Mouse (Mus musculus) forebrain, embryonic 16.5 days (tissue): ENCODE results near the gene Krt33a. TPM values are rescaled to one million over a fixed set of nuclear protein-coding genes. Genes with fewer than 3 reads are reported as not detected.

Experiments used
- ATAC-seq: fragments of 200-750 bp; cut with Nextera tagmentation; 2 replicates; pipeline ENCODE4 v1.8.0; 2017; ENCODE audit warnings: mild to moderate bottlenecking, moderate library complexity
- H3K27ac ChIP-seq: fragments of 300-500 bp; sonication (generic); 2 replicates; pipeline ENCODE4 v1.5.1; 2014; ENCODE audit warnings: low read length, control low read depth
- H3K27me3 ChIP-seq: fragments of 300-500 bp; sonication (generic); replicated peaks from 2 replicates; pipeline ENCODE4 v1.6.1; 2014; ENCODE audit warnings: low read length; ENCODE audit not compliant: control insufficient read depth, insufficient read depth
- H3K36me3 ChIP-seq: fragments of 300-500 bp; sonication (generic); 2 replicates; pipeline ENCODE4 v1.6.1; 2014; ENCODE audit not compliant: control insufficient read depth, insufficient read depth
- H3K4me1 ChIP-seq: fragments of 300-500 bp; sonication (generic); replicated peaks from 2 replicates; pipeline ENCODE4 v1.6.1; 2014; ENCODE audit warnings: low read length; ENCODE audit not compliant: control insufficient read depth, insufficient read depth
- H3K4me2 ChIP-seq: fragments of 300-500 bp; sonication (generic); 2 replicates; pipeline ENCODE4 v1.6.1; 2014; ENCODE audit warnings: mild to moderate bottlenecking, low read length, control low read depth
- H3K4me3 ChIP-seq: fragments of 300-500 bp; sonication (generic); replicated peaks from 2 replicates; pipeline ENCODE4 v1.5.1; 2014; ENCODE audit warnings: mild to moderate bottlenecking, low read length, control low read depth
- H3K9ac ChIP-seq: fragments of 300-500 bp; sonication (generic); replicated peaks from 2 replicates; pipeline ENCODE4 v1.6.1; 2014; ENCODE audit warnings: low read depth, low read length, control low read depth
- H3K9me3 ChIP-seq: fragments of 300-500 bp; sonication (generic); 2 replicates; pipeline ENCODE4 v1.6.1; 2016; ENCODE audit warnings: low read length; ENCODE audit not compliant: control insufficient read depth
- WGBS: fragments of 180-500 bp; shearing (Covaris S2); extraction: QIAGEN DNeasy Blood & Tissue Kit; methylation state at CpG from one replicate; pipeline ENCODE4 v1.1.7; 2014; 5-methylcytosine and 5-hydroxymethylcytosine counted together
- polyA plus RNA-seq: library from polyadenylated mRNA; unstranded; fragments of >200 nt; fragmentation: Nextera tagmentation; extraction: Ambion mirVana; gene quantifications from 2 replicates; pipeline ENCODE4 v1.2.1, GENCODE M21; 2015

Gene Krt33a
- polyA plus RNA-seq, 1 experiment from 2014 or later = not detected

DNA sequence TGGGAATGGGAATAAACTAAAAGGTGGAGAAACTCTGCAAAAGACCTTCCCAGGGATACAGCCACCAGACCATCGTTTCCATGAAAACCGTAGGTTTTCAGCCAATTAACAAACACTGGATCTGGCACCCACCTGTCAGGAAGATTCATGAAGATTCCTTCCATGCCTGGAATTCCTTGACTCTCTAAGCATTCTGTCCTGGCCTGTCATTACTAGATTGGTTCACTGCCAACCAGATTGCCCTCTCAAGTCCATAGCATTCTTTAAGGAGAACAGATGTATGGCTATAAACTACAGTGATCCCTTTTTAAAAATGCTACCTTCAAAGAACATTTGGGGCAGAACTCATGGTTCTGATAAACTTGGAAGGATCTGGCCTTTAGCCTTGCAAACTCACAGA lies 50.1 kb downstream of the Krt33a start:
- Histone ChIP-seq H3K4me3 (no peak overlapping the region), H3K27ac (no peak overlapping the region), H3K9ac (no peak overlapping the region), H3K9me3 (no peaks in the 10 kb centered on the region), H3K4me2 (no peak overlapping the region), H3K27me3 (no peaks in the 10 kb centered on the region), H3K36me3 (no peaks in the 10 kb centered on the region), H3K4me1 (no peaks in the 10 kb centered on the region)
- no peak for ATAC-seq
- 87% methylated on average over 2 of the region's 2 CpGs for WGBS

DNA sequence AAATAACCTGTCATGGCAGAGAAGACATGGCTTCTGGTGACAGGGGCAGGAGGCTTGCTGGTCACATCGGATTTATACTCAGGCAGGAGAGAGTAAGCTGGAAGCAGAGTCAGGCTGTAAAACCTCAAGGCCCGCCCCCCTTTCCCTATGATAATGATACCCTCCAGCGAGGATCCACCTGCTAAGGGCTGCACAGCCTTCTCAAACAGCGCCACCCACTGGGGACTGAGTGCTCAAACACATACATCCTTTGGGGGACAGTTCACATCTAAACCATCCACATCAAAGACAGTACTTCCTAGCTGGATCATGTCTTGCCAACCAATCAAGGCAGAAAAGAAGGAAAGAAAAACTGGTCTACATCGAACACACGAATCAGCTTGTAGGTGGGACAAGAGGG lies 51.8 kb downstream of the Krt33a start:
- Histone ChIP-seq H3K9ac (no peak overlapping the region), H3K36me3 (no peaks in the 10 kb centered on the region), H3K4me1 (no peaks in the 10 kb centered on the region), H3K9me3 (no peaks in the 10 kb centered on the region), H3K4me2 (no peak overlapping the region), H3K4me3 (no peak overlapping the region), H3K27ac (no peak overlapping the region), H3K27me3 (no peaks in the 10 kb centered on the region)
- no peak for ATAC-seq
- WGBS = 48% methylated on average over 6 of the region's 6 CpGs

Other genes with a start within 250 kb of the Krt33a start
- gene Gm11595, start 243.3 kb downstream of the Krt33a start, polyA plus RNA-seq = not detected in 2 replicates
- gene Krtap4-8, start 235.5 kb downstream of the Krt33a start, polyA plus RNA-seq = not detected in 2 replicates
- gene Krtap4-9, start 231.0 kb downstream of the Krt33a start, polyA plus RNA-seq = not detected in 2 replicates
- not detected in 2 replicates for gene Gm11596, start 222.7 kb downstream of the Krt33a start, polyA plus RNA-seq
- not detected in 2 replicates for gene Gm11569, start 217.3 kb downstream of the Krt33a start, polyA plus RNA-seq
- gene Gm11554, start 211.8 kb downstream of the Krt33a start, polyA plus RNA-seq = not detected in 2 replicates
- gene Krtap4-13, start 206.3 kb downstream of the Krt33a start, polyA plus RNA-seq = not detected in 2 replicates
- not detected in 2 replicates for gene Gm11564, start 200.5 kb downstream of the Krt33a start, polyA plus RNA-seq
- not detected in 2 replicates for gene 2300003K06Rik, start 178.1 kb downstream of the Krt33a start, polyA plus RNA-seq
- not detected in 2 replicates for gene Krtap4-16, start 164.6 kb downstream of the Krt33a start, polyA plus RNA-seq
- gene Gm11568, start 158.3 kb downstream of the Krt33a start, polyA plus RNA-seq = not detected in 2 replicates
- not detected in 2 replicates for gene Gm11559, start 151.7 kb downstream of the Krt33a start, polyA plus RNA-seq
- gene Krtap9-1, start 142.8 kb downstream of the Krt33a start, polyA plus RNA-seq = not detected in 2 replicates
- gene Gm11567, start 137.0 kb downstream of the Krt33a start, polyA plus RNA-seq = not detected in 2 replicates
- gene Krtap31-1, start 108.3 kb downstream of the Krt33a start, polyA plus RNA-seq = not detected in 2 replicates
- not detected in 2 replicates for gene Gm11565, start 101.5 kb downstream of the Krt33a start, polyA plus RNA-seq
- gene Krtap31-2, start 79.9 kb downstream of the Krt33a start, polyA plus RNA-seq = not detected in 2 replicates
- gene Krtap9-5, start 67.7 kb downstream of the Krt33a start, polyA plus RNA-seq = not detected in 2 replicates
- gene Krtap29-1, start 37.2 kb downstream of the Krt33a start, polyA plus RNA-seq = not detected in 2 replicates
- not detected in 2 replicates for gene Krtap16-1, start 29.6 kb downstream of the Krt33a start, polyA plus RNA-seq
- gene Krtap17-1, start 22.2 kb downstream of the Krt33a start, polyA plus RNA-seq = not detected in 2 replicates
- gene Krt33b, start 13.7 kb upstream of the Krt33a start, polyA plus RNA-seq = not detected in 2 replicates
- not detected in 2 replicates for gene Krt34, start 25.3 kb upstream of the Krt33a start, polyA plus RNA-seq
- gene Krt31, start 34.3 kb upstream of the Krt33a start, polyA plus RNA-seq = not detected in 2 replicates
- not detected in 2 replicates for gene Krt32, start 72.0 kb upstream of the Krt33a start, polyA plus RNA-seq
- gene Krt35, start 80.0 kb upstream of the Krt33a start, polyA plus RNA-seq = not detected in 2 replicates
- gene Krt36, start 89.4 kb upstream of the Krt33a start, polyA plus RNA-seq = not detected in 2 replicates
- gene Krt13, start 105.4 kb upstream of the Krt33a start, polyA plus RNA-seq = not detected in 2 replicates
- gene Krt15, start 119.7 kb upstream of the Krt33a start, polyA plus RNA-seq = 2.2 TPM in 1 of 2 replicates, not detected in the other
- 0.30 and 2.3 TPM in 2 replicates for gene Krt19, start 132.5 kb upstream of the Krt33a start, polyA plus RNA-seq
- gene Krt9, start 177.0 kb upstream of the Krt33a start, polyA plus RNA-seq = not detected in 2 replicates
- gene Krt14, start 191.3 kb upstream of the Krt33a start, polyA plus RNA-seq = 0.38 and 1.6 TPM in 2 replicates
- not detected in 2 replicates for gene Krt16, start 232.7 kb upstream of the Krt33a start, polyA plus RNA-seq
- gene Krt17, start 244.8 kb upstream of the Krt33a start, polyA plus RNA-seq = 0.27 and 0.62 TPM in 2 replicates